ENCODE assay signal across 19 mouse cellular contexts in genomic region chr5:75543757-75544156, GRCm38 (mm10). TPM values are rescaled to one million over a fixed set of nuclear protein-coding genes. Genes with fewer than 3 reads are reported as not detected.
A peak's percentile ranks its signal among the peaks of the same experiment; 100 is the strongest.
DNase-seq lines count a peak whose midpoint lies in the region; ATAC-seq and TF ChIP-seq lines count a peak whose summit lies in the region.
"Had no signal": no experiment of that assay in that cellular context is flagged by ENCODE, and none has a peak within 500 bp of the region (broad histone marks: within the 10 kb centered on the region; RNA-seq: fewer than 3 reads in every experiment).

No protein-coding gene starts in this region.

- peak; percentile 60 for DNase-seq in stomach, postnatal 0 days (ENCODE audit: low spot score)
- no peak for DNase-seq in cerebellum, adult 11 months
- DNase-seq: adrenal gland, adult 2 months; adrenal gland, postnatal 10 days; adrenal gland, postnatal 25 days; cerebellum, adult 11-12 months; cerebellum, adult 2 months; cerebellum, adult 9-10 months; cerebellum, postnatal 10 days; cerebellum, postnatal 25 days; forebrain, postnatal 0 days had no signal

- H3K4me1 ChIP-seq in stomach, embryonic 14.5 days (ENCODE audit: control insufficient read depth, insufficient read depth, low read length), result peaks cover 7% of the 10 kb centered on the region; the same call in 1 of the 2 replicates
- peaks cover 13% of the 10 kb centered on the region for H3K4me1 ChIP-seq in stomach, embryonic 15.5 days
- peaks cover 6% of the 10 kb centered on the region for H3K4me1 ChIP-seq in stomach, postnatal 0 days (replicated peaks; ENCODE audit: control insufficient read depth, insufficient read depth)
- H3K4me1 ChIP-seq in liver, embryonic 12.5 days, result peaks cover 28% of the 10 kb centered on the region
- H3K4me1 ChIP-seq: embryonic facial prominence, embryonic 12.5 days; forebrain, embryonic 13.5 days; forebrain, embryonic 15.5 days had no signal

- no peak overlapping the region for H3K9ac ChIP-seq in stomach, embryonic 14.5 days (replicated peaks; ENCODE audit: low read depth, low read length)
- H3K9ac ChIP-seq in stomach, embryonic 15.5 days, result no peak overlapping the region
- H3K9ac ChIP-seq in stomach, postnatal 0 days (ENCODE audit: low read length), result no peak overlapping the region
- no peak overlapping the region for H3K9ac ChIP-seq in liver, embryonic 12.5 days
- H3K9ac ChIP-seq: embryonic facial prominence, embryonic 12.5 days; forebrain, embryonic 13.5 days; forebrain, embryonic 15.5 days; forebrain, postnatal 0 days had no signal

- no peaks in the 10 kb centered on the region for H3K36me3 ChIP-seq in stomach, embryonic 14.5 days (ENCODE audit: control insufficient read depth, insufficient read depth, low read length)
- H3K36me3 ChIP-seq in stomach, embryonic 15.5 days, result no peaks in the 10 kb centered on the region
- no peaks in the 10 kb centered on the region for H3K36me3 ChIP-seq in stomach, postnatal 0 days (ENCODE audit: control insufficient read depth, insufficient read depth, low read length)
- no peaks in the 10 kb centered on the region for H3K36me3 ChIP-seq in liver, embryonic 12.5 days
- H3K36me3 ChIP-seq: embryonic facial prominence, embryonic 10.5 days; embryonic facial prominence, embryonic 12.5 days; forebrain, embryonic 15.5 days had no signal

- no peaks in the 10 kb centered on the region for H3K9me3 ChIP-seq in stomach, embryonic 14.5 days (ENCODE audit: control insufficient read depth, low read depth, low read length)
- H3K9me3 ChIP-seq in stomach, embryonic 15.5 days, result no peaks in the 10 kb centered on the region
- H3K9me3 ChIP-seq in stomach, postnatal 0 days (ENCODE audit: control insufficient read depth, low read length), result no peaks in the 10 kb centered on the region
- H3K9me3 ChIP-seq in liver, embryonic 12.5 days (replicated peaks), result no peaks in the 10 kb centered on the region
- H3K9me3 ChIP-seq: embryonic facial prominence, embryonic 10.5 days; embryonic facial prominence, embryonic 12.5 days; forebrain, embryonic 13.5 days; forebrain, embryonic 15.5 days had no signal

- ATAC-seq in stomach, embryonic 14.5 days (ENCODE audit: insufficient number of reproducible peaks, insufficient read depth, low FRiP score, low read depth), result 0 out of 2 replicates have a peak, but pooled peaks have one; percentile 11
- ATAC-seq in stomach, embryonic 15.5 days (ENCODE audit: insufficient read depth, low FRiP score, low read depth), result peak; percentile 49; the same call in 1 of the 2 replicates
- peak; percentile 77 for ATAC-seq in stomach, postnatal 0 days (ENCODE audit: low FRiP score, low TSS enrichment)
- no peak for ATAC-seq in liver, embryonic 12.5 days
- ATAC-seq: forebrain, embryonic 13.5 days; forebrain, embryonic 15.5 days; forebrain, postnatal 0 days had no signal

- no peak overlapping the region for H3K4me2 ChIP-seq in stomach, embryonic 14.5 days (replicated peaks; ENCODE audit: low read depth, low read length)
- H3K4me2 ChIP-seq in stomach, embryonic 15.5 days, result no peak overlapping the region
- no peak overlapping the region for H3K4me2 ChIP-seq in stomach, postnatal 0 days (replicated peaks; ENCODE audit: low read depth)
- no peak overlapping the region for H3K4me2 ChIP-seq in liver, embryonic 12.5 days
- H3K4me2 ChIP-seq: embryonic facial prominence, embryonic 12.5 days; forebrain, embryonic 13.5 days; forebrain, embryonic 15.5 days had no signal

- TF ChIP-seq EP300 in stomach, postnatal 0 days (optimal IDR thresholded peaks at IDR 0.05), result no peak

- no peak for TF ChIP-seq CTCF in stomach, postnatal 0 days (IDR thresholded peaks at IDR 0.05; ENCODE audit: low read depth)

- no peak overlapping the region for H3K4me3 ChIP-seq in stomach, embryonic 14.5 days (ENCODE audit: low read depth, low read length)
- no peak overlapping the region for H3K4me3 ChIP-seq in stomach, embryonic 15.5 days (replicated peaks)
- H3K4me3 ChIP-seq in stomach, postnatal 0 days (ENCODE audit: low read depth, low read length), result no peak overlapping the region
- no peak overlapping the region for H3K4me3 ChIP-seq in liver, embryonic 12.5 days
- H3K4me3 ChIP-seq: embryonic facial prominence, embryonic 10.5 days; embryonic facial prominence, embryonic 12.5 days; forebrain, embryonic 13.5 days; forebrain, embryonic 15.5 days had no signal

- 62% methylated on average over 3 of the region's 3 CpGs for WGBS in stomach, embryonic 14.5 days
- 64% methylated on average over 3 of the region's 3 CpGs for WGBS in stomach, embryonic 15.5 days
- WGBS in stomach, postnatal 0 days, result 73% methylated on average over 3 of the region's 3 CpGs
- 57% methylated on average over 3 of the region's 3 CpGs for WGBS in liver, embryonic 12.5 days (ENCODE audit: insufficient replicate concordance)

- H3K27me3 ChIP-seq in stomach, embryonic 14.5 days (ENCODE audit: control insufficient read depth, insufficient read depth, low read length), result no peaks in the 10 kb centered on the region
- H3K27me3 ChIP-seq in stomach, embryonic 15.5 days (replicated peaks), result no peaks in the 10 kb centered on the region
- no peaks in the 10 kb centered on the region for H3K27me3 ChIP-seq in stomach, postnatal 0 days (ENCODE audit: control insufficient read depth, insufficient read depth, low read length)
- 0 out of 2 replicates have a peak, but pooled peaks cover 3% of the 10 kb centered on the region for H3K27me3 ChIP-seq in liver, embryonic 12.5 days (replicated peaks)
- H3K27me3 ChIP-seq: embryonic facial prominence, embryonic 12.5 days; forebrain, embryonic 13.5 days; forebrain, embryonic 15.5 days had no signal

- H3K27ac ChIP-seq in stomach, embryonic 14.5 days (ENCODE audit: low read length), result no peak overlapping the region
- peak overlapping the region; percentile 55 for H3K27ac ChIP-seq in stomach, embryonic 15.5 days
- H3K27ac ChIP-seq in stomach, postnatal 0 days (replicated peaks), result no peak overlapping the region; the same call in 1 of the 2 replicates
- H3K27ac ChIP-seq in liver, embryonic 12.5 days, result no peak overlapping the region
- H3K27ac ChIP-seq: embryonic facial prominence, embryonic 10.5 days; embryonic facial prominence, embryonic 12.5 days; forebrain, embryonic 13.5 days; forebrain, embryonic 15.5 days had no signal

RNA-seq across cellular contexts. Expression of gene Kit, which starts 31.0 kb away (rescaled TPM):
- 78.8 and 84.5 TPM in 2 replicates for polyA plus RNA-seq in stomach, embryonic 14.5 days (2014; fragmentation: Nextera tagmentation; extraction: Ambion mirVana)
- polyA plus RNA-seq in stomach, embryonic 15.5 days (2015; fragmentation: Nextera tagmentation; extraction: Ambion mirVana), result 40.9 and 50.6 TPM in 2 replicates
- polyA plus RNA-seq in stomach, postnatal 0 days (2015; fragmentation: Nextera tagmentation; extraction: Ambion mirVana), result 15.9 and 18.5 TPM in 2 replicates
- 25.6 and 25.8 TPM in 2 replicates for polyA plus RNA-seq in liver, embryonic 12.5 days (2016; fragmentation: Nextera tagmentation; extraction: Ambion mirVana)
- polyA plus RNA-seq: C2C12 had no signal
